Mouse (Mus musculus): ENCODE measurements around the gene Ren1. TPM values are rescaled to one million over a fixed set of nuclear protein-coding genes. Genes with fewer than 3 reads are reported as not detected.
A peak's percentile ranks its signal among the peaks of the same experiment; 100 is the strongest.

The Ren1 gene
- polyA plus RNA-seq, 1 experiment from 2014 or later, result 0.88 TPM

GRCm38 (mm10) chr1:133407436-133407835 lies 57.1 kb downstream of the Ren1 start:
- H3K4me3 ChIP-seq (ENCODE audit: low read depth, low read length), result no peak overlapping the region
- no peaks in the 10 kb centered on the region for H3K36me3 ChIP-seq (replicated peaks; ENCODE audit: insufficient read depth, low read length)
- no peak for TF ChIP-seq CTCF (IDR thresholded peaks at IDR 0.05; ENCODE audit: low read depth)
- no peak for TF ChIP-seq EP300 (IDR thresholded peaks at IDR 0.05; ENCODE audit: low read depth)
- peaks cover 13% of the 10 kb centered on the region for H3K4me1 ChIP-seq (ENCODE audit: insufficient read depth)
- H3K9me3 ChIP-seq (ENCODE audit: low read length), result no peaks in the 10 kb centered on the region
- H3K27me3 ChIP-seq (ENCODE audit: insufficient read depth, low read length), result no peaks in the 10 kb centered on the region
- H3K27ac ChIP-seq (ENCODE audit: low read depth), result no peak overlapping the region
- H3K9ac ChIP-seq (replicated peaks), result no peak overlapping the region
- no peak for DNase-seq
- WGBS (ENCODE audit: insufficient replicate concordance), result 54% methylated on average over 6 of the region's 6 CpGs
- ATAC-seq, result no peak
- no peak overlapping the region for H3K4me2 ChIP-seq (ENCODE audit: low read depth, low read length)

- DNase-seq (no peak), ATAC-seq (peak; percentile 59)
- Histone ChIP-seq H3K27me3 (ENCODE audit: insufficient read depth, low read length) (no peaks in the 10 kb centered on the region), H3K36me3 (replicated peaks; ENCODE audit: insufficient read depth, low read length) (no peaks in the 10 kb centered on the region), H3K27ac (ENCODE audit: low read depth) (no peak overlapping the region), H3K9ac (replicated peaks) (no peak overlapping the region), H3K4me2 (ENCODE audit: low read depth, low read length) (peak overlapping the region; percentile 3; the same call in 1 of the 2 replicates), H3K4me3 (ENCODE audit: low read depth, low read length) (no peak overlapping the region), H3K4me1 (ENCODE audit: insufficient read depth) (peaks cover 13% of the 10 kb centered on the region), H3K9me3 (ENCODE audit: low read length) (no peaks in the 10 kb centered on the region)
- 51% methylated on average over 9 of the region's 9 CpGs for WGBS (ENCODE audit: insufficient replicate concordance)
- TF ChIP-seq CTCF (IDR thresholded peaks at IDR 0.05; ENCODE audit: low read depth) (no peak), EP300 (IDR thresholded peaks at IDR 0.05; ENCODE audit: low read depth) (no peak)
Observed at GRCm38 (mm10) chr1:133408321-133408720, 58.0 kb downstream of the Ren1 start.

- no peak overlapping the region for H3K4me3 ChIP-seq (ENCODE audit: low read depth, low read length)
- WGBS (ENCODE audit: insufficient replicate concordance), result 57% methylated on average over 6 of the region's 6 CpGs
- no peaks in the 10 kb centered on the region for H3K9me3 ChIP-seq (ENCODE audit: low read length)
- TF ChIP-seq CTCF (IDR thresholded peaks at IDR 0.05; ENCODE audit: low read depth) (no peak), EP300 (IDR thresholded peaks at IDR 0.05; ENCODE audit: low read depth) (no peak)
- peaks cover 13% of the 10 kb centered on the region for H3K4me1 ChIP-seq (ENCODE audit: insufficient read depth)
- no peaks in the 10 kb centered on the region for H3K36me3 ChIP-seq (replicated peaks; ENCODE audit: insufficient read depth, low read length)
- no peaks in the 10 kb centered on the region for H3K27me3 ChIP-seq (ENCODE audit: insufficient read depth, low read length)
- no peak for ATAC-seq
- no peak overlapping the region for H3K9ac ChIP-seq (replicated peaks)
- DNase-seq, result no peak
- no peak overlapping the region for H3K4me2 ChIP-seq (ENCODE audit: low read depth, low read length)
- no peak overlapping the region for H3K27ac ChIP-seq (ENCODE audit: low read depth)
Observed at GRCm38 (mm10) chr1:133408880-133409516, 58.7 kb downstream of the Ren1 start.

- no peak overlapping the region for H3K4me3 ChIP-seq (ENCODE audit: low read depth, low read length)
- H3K9me3 ChIP-seq (ENCODE audit: low read length), result no peaks in the 10 kb centered on the region
- WGBS (ENCODE audit: insufficient replicate concordance), result 64% methylated on average over 9 of the region's 9 CpGs
- no peak for TF ChIP-seq CTCF (IDR thresholded peaks at IDR 0.05; ENCODE audit: low read depth)
- no peak for TF ChIP-seq EP300 (IDR thresholded peaks at IDR 0.05; ENCODE audit: low read depth)
- DNase-seq (no peak), ATAC-seq (no peak)
- no peaks in the 10 kb centered on the region for H3K27me3 ChIP-seq (ENCODE audit: insufficient read depth, low read length)
- H3K9ac ChIP-seq (replicated peaks), result no peak overlapping the region
- no peak overlapping the region for H3K4me2 ChIP-seq (ENCODE audit: low read depth, low read length)
- no peaks in the 10 kb centered on the region for H3K36me3 ChIP-seq (replicated peaks; ENCODE audit: insufficient read depth, low read length)
- peaks cover 13% of the 10 kb centered on the region for H3K4me1 ChIP-seq (ENCODE audit: insufficient read depth)
- no peak overlapping the region for H3K27ac ChIP-seq (ENCODE audit: low read depth)
Observed at GRCm38 (mm10) chr1:133409786-133410185, 59.5 kb downstream of the Ren1 start.

Other genes starting within 250 kb of the Ren1 start
- 24.3 and 27.0 TPM in 2 replicates for gene Ppp1r15b, start 219.4 kb upstream of the Ren1 start, polyA plus RNA-seq (2015; fragmentation: Nextera tagmentation; extraction: Ambion mirVana)
- gene Plekha6, start 186.3 kb upstream of the Ren1 start, polyA plus RNA-seq (2015; fragmentation: Nextera tagmentation; extraction: Ambion mirVana), result 3.8 and 4.0 TPM in 2 replicates
- 30.8 and 41.9 TPM in 2 replicates for gene Golt1a, start 40.7 kb upstream of the Ren1 start, polyA plus RNA-seq (2015; fragmentation: Nextera tagmentation; extraction: Ambion mirVana)
- not detected in 2 replicates for gene Kiss1, start 28.6 kb upstream of the Ren1 start, polyA plus RNA-seq (2015; fragmentation: Nextera tagmentation; extraction: Ambion mirVana)
- 39.5 and 39.6 TPM in 2 replicates for gene Etnk2, start 13.1 kb downstream of the Ren1 start, polyA plus RNA-seq (2015; fragmentation: Nextera tagmentation; extraction: Ambion mirVana)
- gene Sox13, start 73.9 kb downstream of the Ren1 start, polyA plus RNA-seq (2015; fragmentation: Nextera tagmentation; extraction: Ambion mirVana), result 1.3 and 1.9 TPM in 2 replicates